Mouse (Mus musculus) 416B (cell line): Measurements from ENCODE around the gene Nek11.

Source experiments
- DNase-seq: peaks from one replicate; pipeline ENCODE4 v3.0.0; 2011; ENCODE audit warnings: low read depth

Gene Nek11

GRCm38 (mm10) chr9:105312686-105313085 is 82.6 kb downstream of the Nek11 start:
- DNase-seq = no peak

- DNase-seq = peak; percentile 11
Observed at GRCm38 (mm10) chr9:105309553-105310281, 85.6 kb downstream of the Nek11 start.

- no peak for DNase-seq
Observed at GRCm38 (mm10) chr9:105306042-105306441, 89.3 kb downstream of the Nek11 start.

GRCm38 (mm10) chr9:105302230-105302629 is 93.1 kb downstream of the Nek11 start:
- peak; percentile 56 for DNase-seq

- DNase-seq = no peak
Observed at GRCm38 (mm10) chr9:105301396-105301795, 93.9 kb downstream of the Nek11 start.

- DNase-seq = no peak
Observed at GRCm38 (mm10) chr9:105300738-105301325, 94.5 kb downstream of the Nek11 start.

GRCm38 (mm10) chr9:105284670-105285069 is 110.7 kb downstream of the Nek11 start:
- no peak for DNase-seq

- peak; percentile 34 for DNase-seq
Observed at GRCm38 (mm10) chr9:105282725-105283124, 112.6 kb downstream of the Nek11 start.

- no peak for DNase-seq
Observed at GRCm38 (mm10) chr9:105274925-105275324, 120.4 kb downstream of the Nek11 start.

- no peak for DNase-seq
Observed at GRCm38 (mm10) chr9:105274286-105274685, 121.0 kb downstream of the Nek11 start.

- DNase-seq = peak; percentile 5
Observed at GRCm38 (mm10) chr9:105272241-105272640, 123.1 kb downstream of the Nek11 start.

- no peak for DNase-seq
Observed at GRCm38 (mm10) chr9:105263140-105263539, 132.2 kb downstream of the Nek11 start.

- DNase-seq = no peak
Observed at GRCm38 (mm10) chr9:105257668-105258067, 137.7 kb downstream of the Nek11 start.

- DNase-seq = no peak
Observed at GRCm38 (mm10) chr9:105254076-105254475, 141.2 kb downstream of the Nek11 start.

- no peak for DNase-seq
Observed at GRCm38 (mm10) chr9:105252349-105253041, 142.8 kb downstream of the Nek11 start.

GRCm38 (mm10) chr9:105251256-105251655 is 144.1 kb downstream of the Nek11 start:
- DNase-seq = no peak

- peak; percentile 27 for DNase-seq
Observed at GRCm38 (mm10) chr9:105244024-105244423, 151.3 kb downstream of the Nek11 start.

GRCm38 (mm10) chr9:105214434-105214833 is 180.9 kb downstream of the Nek11 start:
- no peak for DNase-seq

- DNase-seq = no peak
Observed at GRCm38 (mm10) chr9:105200305-105200704, 195.0 kb downstream of the Nek11 start.

GRCm38 (mm10) chr9:105186725-105187124 is 208.6 kb downstream of the Nek11 start:
- no peak for DNase-seq

GRCm38 (mm10) chr9:105182392-105182791 is 212.9 kb downstream of the Nek11 start:
- no peak for DNase-seq

GRCm38 (mm10) chr9:105144992-105145391 is 250.3 kb downstream of the Nek11 start, which contains the start of gene 1700080E11Rik:
Gene 1700080E11Rik, minus strand, starts transcription at chr9:105145092.
- DNase-seq = no peak

- DNase-seq = no peak
Observed at GRCm38 (mm10) chr9:105139204-105139603, 256.1 kb downstream of the Nek11 start.
